Mouse (Mus musculus) forebrain, embryonic 15.5 days (tissue): ENCODE measurements around the gene Olfr69. TPM values are rescaled to one million over a fixed set of nuclear protein-coding genes. Genes with fewer than 3 reads are reported as not detected.
"Not testable (repeated sequence)": the region's sequence is repeated elsewhere in the genome, so short reads cannot be mapped to it uniquely, and the experiment has no call there.

Experiments used
- ATAC-seq: fragments of 200-750 bp; cut with Nextera tagmentation; replicated peaks from 2 replicates; pipeline ENCODE4 v1.8.0; 2017; ENCODE audit warnings: mild to moderate bottlenecking, moderate TSS enrichment, moderate library complexity
- H3K27ac ChIP-seq: fragments of 300-500 bp; sonication (generic); replicated peaks from 2 replicates; pipeline ENCODE4 v1.5.1; 2015; ENCODE audit warnings: mild to moderate bottlenecking, inconsistent platforms
- H3K27me3 ChIP-seq: fragments of 300-500 bp; sonication (generic); 2 replicates; pipeline ENCODE4 v1.6.1; 2015; ENCODE audit warnings: inconsistent platforms
- H3K36me3 ChIP-seq: fragments of 300-500 bp; sonication (generic); 2 replicates; pipeline ENCODE4 v1.6.1; 2015; ENCODE audit warnings: mild to moderate bottlenecking, inconsistent platforms
- H3K4me1 ChIP-seq: fragments of 300-500 bp; sonication (generic); 2 replicates; pipeline ENCODE4 v1.6.1; 2015; ENCODE audit warnings: inconsistent platforms
- H3K4me2 ChIP-seq: fragments of 300-500 bp; sonication (generic); replicated peaks from 2 replicates; pipeline ENCODE4 v1.6.1; 2015; ENCODE audit warnings: mild to moderate bottlenecking, inconsistent platforms
- H3K4me3 ChIP-seq: fragments of 300-500 bp; sonication (generic); 2 replicates; pipeline ENCODE4 v1.5.1; 2015; ENCODE audit warnings: mild to moderate bottlenecking, inconsistent platforms
- H3K9ac ChIP-seq: fragments of 300-500 bp; sonication (generic); replicated peaks from 2 replicates; pipeline ENCODE4 v1.6.1; 2015; ENCODE audit warnings: mild to moderate bottlenecking, inconsistent platforms
- H3K9me3 ChIP-seq: fragments of 300-500 bp; sonication (generic); 2 replicates; pipeline ENCODE4 v1.6.1; 2016; ENCODE audit warnings: inconsistent platforms
- WGBS: fragments of 180-500 bp; shearing (Covaris S2); methylation state at CpG from one replicate; pipeline ENCODE4 v1.1.7; 2015; ENCODE audit warnings: mixed read lengths; 5-methylcytosine and 5-hydroxymethylcytosine counted together
- polyA plus RNA-seq: library from polyadenylated mRNA; unstranded; fragments of >200 nt; fragmentation: Nextera tagmentation; extraction: Ambion mirVana; gene quantifications from 2 replicates; pipeline ENCODE4 v1.2.1, GENCODE M21; 2015

Gene Olfr69
- polyA plus RNA-seq, 1 experiment from 2014 or later = not detected

DNA sequence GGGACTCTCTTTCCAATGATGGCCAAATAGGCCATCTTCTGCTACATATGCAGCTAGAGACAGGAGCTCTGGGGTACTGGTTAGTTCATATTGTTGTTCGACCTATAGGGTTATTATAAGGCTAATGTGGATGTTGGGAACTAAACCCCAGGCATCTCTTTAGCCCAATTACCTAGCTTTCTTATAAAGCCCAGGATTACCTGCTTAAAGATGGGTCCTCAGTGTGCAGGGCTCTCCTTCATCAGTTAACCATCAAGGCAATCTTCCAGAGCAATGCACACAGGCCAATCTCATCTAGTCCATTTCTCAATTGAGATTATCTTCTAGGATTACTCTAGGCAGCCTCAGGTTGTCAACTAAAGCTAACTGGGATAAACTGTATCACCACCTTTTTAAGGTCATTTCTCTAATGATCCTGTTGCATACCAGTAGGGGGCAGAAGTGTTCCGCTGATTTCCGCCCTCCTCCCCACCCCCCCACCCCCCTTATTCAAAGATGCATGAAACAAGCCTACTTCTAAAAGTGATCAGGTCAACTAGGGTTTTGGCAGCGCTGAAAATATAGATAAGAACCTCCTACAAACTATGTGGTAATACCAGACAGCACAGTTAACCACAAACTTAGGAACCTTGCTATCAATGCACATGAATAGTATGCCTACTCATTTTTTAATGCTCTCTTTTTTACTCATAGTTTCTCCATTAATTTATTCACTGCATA, 21.4 kb upstream of the Olfr69 start:
- H3K4me2 ChIP-seq = no peak overlapping the region
- no peak for ATAC-seq
- no peak overlapping the region for H3K27ac ChIP-seq
- H3K9me3 ChIP-seq = no peaks in the 10 kb centered on the region
- no peaks in the 10 kb centered on the region for H3K27me3 ChIP-seq
- no peaks in the 10 kb centered on the region for H3K36me3 ChIP-seq
- no peak overlapping the region for H3K9ac ChIP-seq
- no peaks in the 10 kb centered on the region for H3K4me1 ChIP-seq
- no peak overlapping the region for H3K4me3 ChIP-seq
- WGBS = 19% methylated on average over 4 of the region's 4 CpGs

GRCm38 (mm10) chr7:103791721-103792120, 20.3 kb upstream of the Olfr69 start, which contains the start of gene Olfr67:
Olfr67 (minus strand) TSS chr7:103791821.
- Histone ChIP-seq H3K27me3 (no peaks in the 10 kb centered on the region), H3K36me3 (no peaks in the 10 kb centered on the region), H3K4me3 (no peak within 1 kb of the TSS), H3K4me1 (no peaks in the 10 kb centered on the region), H3K9ac (no peak within 1 kb of the TSS), H3K9me3 (no peaks in the 10 kb centered on the region), H3K4me2 (no peak within 1 kb of the TSS), H3K27ac (no peak within 1 kb of the TSS)
- ATAC-seq = no peak
- WGBS = 88% methylated on average over 3 of the region's 3 CpGs

- no peaks in the 10 kb centered on the region for H3K9me3 ChIP-seq
- no peak within 1 kb of the TSS for H3K4me2 ChIP-seq
- H3K4me3 ChIP-seq = no peak within 1 kb of the TSS
- no peaks in the 10 kb centered on the region for H3K4me1 ChIP-seq
- no peaks in the 10 kb centered on the region for H3K27me3 ChIP-seq
- H3K9ac ChIP-seq = no peak within 1 kb of the TSS
- WGBS = 79% methylated on average over 3 of the region's 3 CpGs
- H3K36me3 ChIP-seq = no peaks in the 10 kb centered on the region
- H3K27ac ChIP-seq = no peak within 1 kb of the TSS
- no peak for ATAC-seq
These were observed 8.2 kb upstream of the Olfr69 start, which contains the start of gene Olfr68 for GRCm38 (mm10) chr7:103779598-103779997. Olfr68 (minus strand) TSS chr7:103779698.

DNA sequence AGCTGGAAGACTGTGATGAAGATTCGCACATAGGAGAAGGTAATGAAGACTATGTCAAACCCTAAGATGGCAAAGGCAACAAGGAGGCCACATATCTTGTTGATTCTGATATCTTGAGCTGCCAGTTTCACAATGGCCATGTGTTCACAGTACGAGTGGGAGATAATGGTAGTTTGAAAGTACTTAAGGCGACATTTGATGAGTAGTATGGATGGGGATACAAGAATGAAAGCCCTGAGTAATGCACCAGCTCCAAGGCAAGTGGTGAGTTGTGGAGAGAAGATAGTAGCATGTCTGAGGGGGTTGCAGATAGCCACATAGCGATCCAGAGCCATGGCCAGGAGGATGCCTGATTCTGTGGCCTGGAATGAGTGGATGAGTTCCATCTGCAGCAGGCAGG, 6.3 kb upstream of the Olfr69 start:
- not testable (repeated sequence) for H3K27me3 ChIP-seq, H3K36me3 ChIP-seq, H3K27ac ChIP-seq, H3K4me3 ChIP-seq, H3K9me3 ChIP-seq, H3K4me1 ChIP-seq, H3K4me2 ChIP-seq, ATAC-seq, H3K9ac ChIP-seq
- 90% methylated on average over 4 of the region's 4 CpGs for WGBS

DNA sequence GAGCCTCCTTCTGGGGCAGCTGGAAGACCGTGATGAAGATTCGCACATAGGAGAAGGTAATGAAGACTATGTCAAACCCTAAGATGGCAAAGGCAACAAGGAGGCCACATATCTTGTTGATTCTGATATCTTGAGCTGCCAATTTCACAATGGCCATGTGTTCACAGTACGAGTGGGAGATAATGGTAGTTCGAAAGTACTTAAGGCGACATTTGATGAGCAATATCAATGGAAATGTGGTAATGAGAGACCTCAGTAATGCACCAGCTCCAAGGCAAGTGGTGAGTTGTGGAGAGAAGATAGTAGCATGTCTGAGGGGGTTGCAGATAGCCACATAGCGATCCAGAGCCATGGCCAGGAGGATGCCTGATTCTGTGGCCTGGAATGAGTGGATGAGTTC, 3.7 kb downstream of the Olfr69 start:
- not testable (repeated sequence) for H3K27me3 ChIP-seq, H3K36me3 ChIP-seq, H3K4me1 ChIP-seq, H3K9ac ChIP-seq, H3K27ac ChIP-seq, H3K4me2 ChIP-seq, ATAC-seq, H3K9me3 ChIP-seq, H3K4me3 ChIP-seq
- 87% methylated on average over 6 of the region's 6 CpGs for WGBS

GRCm38 (mm10) chr7:103762212-103762611, 9.2 kb downstream of the Olfr69 start:
- not testable (repeated sequence) for H3K36me3 ChIP-seq, H3K27me3 ChIP-seq, H3K9me3 ChIP-seq, H3K9ac ChIP-seq, H3K27ac ChIP-seq, H3K4me3 ChIP-seq, H3K4me2 ChIP-seq, ATAC-seq, H3K4me1 ChIP-seq
- WGBS = 88% methylated on average over 6 of the region's 6 CpGs

- Histone ChIP-seq H3K9ac (no peak within 1 kb of the TSS), H3K27me3 (no peaks in the 10 kb centered on the region), H3K27ac (no peak within 1 kb of the TSS), H3K9me3 (no peaks in the 10 kb centered on the region), H3K4me2 (no peak within 1 kb of the TSS), H3K4me3 (no peak within 1 kb of the TSS), H3K36me3 (no peaks in the 10 kb centered on the region), H3K4me1 (no peaks in the 10 kb centered on the region)
- 50% methylated on average over 2 of the region's 2 CpGs for WGBS
- no peak for ATAC-seq
These were observed 14.2 kb downstream of the Olfr69 start, which contains the start of gene Olfr630 for GRCm38 (mm10) chr7:103757233-103757632. Olfr630 (minus strand) TSS chr7:103757333.

DNA sequence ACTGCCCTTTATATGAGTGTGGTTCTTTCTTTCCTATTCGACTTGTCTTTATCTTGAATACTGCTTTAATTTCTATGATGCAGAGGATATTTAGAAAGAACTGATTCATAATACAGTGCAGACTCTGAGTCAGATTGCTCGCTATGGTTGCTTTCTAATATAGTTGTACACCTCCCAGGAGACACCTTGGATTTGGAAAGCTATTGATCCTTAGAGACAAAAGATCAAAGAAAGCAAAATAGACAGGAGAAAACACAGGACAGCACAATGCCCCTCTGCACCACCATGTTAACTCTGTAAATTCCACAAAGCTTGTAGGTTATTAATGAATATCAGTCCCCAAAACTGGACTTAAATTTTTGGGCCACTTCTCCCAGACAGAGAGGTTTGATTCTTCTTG, 26.6 kb downstream of the Olfr69 start, which contains the start of gene Olfr629:
Olfr629 (minus strand) TSS at position 101 of the 400 bp plus-strand sequence.
- no peak for ATAC-seq
- no peaks in the 10 kb centered on the region for H3K36me3 ChIP-seq
- H3K27me3 ChIP-seq = no peaks in the 10 kb centered on the region
- no peak within 1 kb of the TSS for H3K27ac ChIP-seq
- WGBS = 73% methylated on average over 2 of the region's 2 CpGs
- H3K4me2 ChIP-seq = no peak within 1 kb of the TSS
- no peak within 1 kb of the TSS for H3K9ac ChIP-seq
- no peaks in the 10 kb centered on the region for H3K4me1 ChIP-seq
- H3K4me3 ChIP-seq = no peak within 1 kb of the TSS
- H3K9me3 ChIP-seq = no peaks in the 10 kb centered on the region

DNA sequence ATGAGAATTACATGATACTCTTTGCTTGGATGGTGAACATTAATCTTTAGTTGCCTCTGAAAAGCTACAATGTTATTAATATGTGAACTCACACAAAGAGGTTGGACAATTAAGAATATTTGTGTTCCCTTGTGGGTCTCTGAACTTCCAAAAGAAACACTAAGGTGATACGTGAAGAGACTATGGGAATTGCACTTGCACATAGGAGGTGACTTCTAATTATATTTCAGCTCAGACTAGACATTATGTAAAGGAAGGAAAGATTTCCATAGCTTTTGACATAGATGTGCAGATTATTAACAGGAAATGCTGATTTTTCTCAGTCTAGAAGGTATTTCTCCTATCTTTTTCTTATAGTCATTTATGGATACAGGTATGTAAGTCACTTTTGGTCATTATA, 41.3 kb downstream of the Olfr69 start, which contains the start of gene Olfr628:
Olfr628 (plus strand) TSS at position 301 of the 400 bp plus-strand sequence.
- ATAC-seq = no peak
- Histone ChIP-seq H3K4me3 (no peak within 1 kb of the TSS), H3K9me3 (no peaks in the 10 kb centered on the region), H3K4me1 (no peaks in the 10 kb centered on the region), H3K27me3 (no peaks in the 10 kb centered on the region), H3K27ac (no peak within 1 kb of the TSS), H3K4me2 (no peak within 1 kb of the TSS), H3K9ac (no peak within 1 kb of the TSS), H3K36me3 (no peaks in the 10 kb centered on the region)
- WGBS = 84% methylated on average over 1 of the region's 1 CpGs

DNA sequence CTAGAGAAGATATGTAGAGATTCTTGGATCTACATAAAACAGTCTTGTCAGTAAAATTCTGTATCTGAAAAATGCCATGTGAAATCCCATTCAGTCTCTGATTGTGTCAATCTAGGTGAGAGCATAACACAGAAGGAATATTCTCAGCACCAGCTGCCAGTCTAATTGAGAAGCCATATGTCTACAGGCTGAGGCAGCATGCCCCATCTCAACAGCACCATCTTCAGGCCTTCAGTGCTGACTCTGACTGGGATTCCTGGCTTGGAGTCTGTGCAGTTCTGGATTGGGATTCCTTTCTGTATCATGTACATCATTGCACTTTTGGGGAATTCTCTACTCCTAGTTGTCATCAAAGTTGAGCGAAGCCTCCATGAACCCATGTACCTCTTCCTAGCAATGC, 55.0 kb downstream of the Olfr69 start:
- not testable (repeated sequence) for H3K9ac ChIP-seq, H3K4me3 ChIP-seq, H3K4me1 ChIP-seq, H3K27me3 ChIP-seq, ATAC-seq, H3K36me3 ChIP-seq, H3K9me3 ChIP-seq, H3K4me2 ChIP-seq, H3K27ac ChIP-seq
- WGBS = 93% methylated on average over 1 of the region's 1 CpGs
